Mouse (Mus musculus): ENCODE measurements at regions not wholly inside any gene's neighbourhood (a gene's known extent, or its start where the extent isn't known, plus 50 kb on each side); places are given as distances from the start of the nearest gene placed in this dataset.

DNA sequence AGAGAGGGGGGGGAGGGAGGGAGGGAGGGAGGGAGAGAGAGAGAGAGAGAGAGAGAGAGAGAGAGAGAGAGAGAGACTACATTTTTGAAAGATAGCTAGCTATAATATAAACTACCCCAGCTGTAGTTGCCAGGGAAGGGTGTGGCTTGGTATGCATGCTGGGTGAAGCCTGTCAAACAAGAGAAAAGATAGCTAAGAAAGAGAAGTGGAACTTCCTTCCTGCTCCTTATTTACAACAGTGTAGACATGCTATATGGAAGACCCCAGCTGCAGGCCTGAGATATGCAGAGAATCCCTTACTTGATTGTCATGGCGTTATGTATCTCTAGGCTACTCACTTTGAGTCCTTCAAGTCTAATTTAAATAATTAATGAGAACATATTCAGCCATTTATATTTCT lies 542.9 kb upstream of the Gpc5 start:
- TF ChIP-seq POLR2A (IDR thresholded peaks at IDR 0.05; ENCODE audit: control insufficient read depth, low read depth, low read length), result no peak
- no peak for TF ChIP-seq CTCF (IDR thresholded peaks at IDR 0.05; ENCODE audit: control insufficient read depth, insufficient read depth, insufficient replicate concordance, low read depth, low read length)
